In the genomic region with DNA sequence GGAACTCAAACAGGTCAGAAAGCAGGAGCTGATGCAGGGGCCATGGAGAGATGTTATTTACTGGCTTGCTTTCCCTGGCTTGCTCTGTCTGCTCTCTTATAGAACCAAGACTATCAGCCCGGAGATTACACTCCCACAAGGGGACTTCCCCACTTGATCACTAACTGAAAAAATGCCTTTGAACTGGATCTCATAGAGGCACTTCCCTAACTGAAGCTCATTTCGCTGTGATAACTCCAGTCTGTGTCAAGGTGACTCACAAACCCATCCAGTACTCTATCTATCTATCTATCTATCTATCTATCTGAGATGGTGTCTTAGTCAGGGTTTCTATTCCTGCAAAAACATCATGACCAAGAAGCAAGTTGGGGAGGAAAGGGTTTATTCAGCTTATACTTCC, we compare ENCODE assay signal across 26 mouse cellular contexts. TPM values are rescaled to one million over a fixed set of nuclear protein-coding genes. Genes with fewer than 3 reads are reported as not detected.
"Had no signal": no experiment of that assay in that cellular context is flagged by ENCODE, and none has a peak within 500 bp of the region (broad histone marks: within the 10 kb centered on the region; RNA-seq: fewer than 3 reads in every experiment).

No protein-coding gene starts in this region.

- H3K4me1 ChIP-seq: lung, embryonic 15.5 days; midbrain, embryonic 10.5 days; midbrain, embryonic 12.5 days; neural tube, embryonic 12.5 days; stomach, embryonic 15.5 days had no signal

- DNase-seq: lung, adult 2 months; lung, postnatal 14 days; lung, postnatal 36 days; midbrain, embryonic 14.5 days; right cerebral cortex, postnatal 14 days; thymus, adult 2 months; thymus, postnatal 25 days; thymus, postnatal 4 days had no signal

- H3K27ac ChIP-seq: lung, embryonic 15.5 days; macrophage; midbrain, embryonic 10.5 days; midbrain, embryonic 12.5 days; neural tube, embryonic 12.5 days; stomach, embryonic 15.5 days; stomach, postnatal 0 days had no signal

- H3K4me2 ChIP-seq: lung, embryonic 15.5 days; midbrain, embryonic 12.5 days; neural tube, embryonic 12.5 days; stomach, embryonic 15.5 days had no signal

- H3K4me3 ChIP-seq: lung, embryonic 15.5 days; midbrain, embryonic 10.5 days; midbrain, embryonic 12.5 days; myocyte; neural tube, embryonic 12.5 days; stomach, embryonic 15.5 days had no signal

- H3K9ac ChIP-seq: lung, embryonic 15.5 days; midbrain, embryonic 12.5 days; neural tube, embryonic 12.5 days; stomach, embryonic 15.5 days had no signal

- H3K36me3 ChIP-seq: lung, embryonic 15.5 days; midbrain, embryonic 10.5 days; midbrain, embryonic 12.5 days; neural tube, embryonic 12.5 days; stomach, embryonic 15.5 days had no signal

- H3K27me3 ChIP-seq: lung, embryonic 15.5 days; midbrain, embryonic 12.5 days; neural tube, embryonic 12.5 days; stomach, embryonic 15.5 days had no signal

- H3K9me3 ChIP-seq: lung, embryonic 15.5 days; stomach, embryonic 15.5 days had no signal

- ATAC-seq: lung, postnatal 0 days; midbrain, embryonic 16.5 days had no signal

RNA-seq across cellular contexts. Expression of a gene that starts 41.3 kb away (rescaled TPM):
- total RNA-seq: megakaryocyte-erythroid progenitor cell, adult 5-6 weeks had no signal
- polyA plus RNA-seq: lung, adult 2 months; lung, embryonic 15.5 days; macrophage; midbrain, embryonic 10.5 days; midbrain, embryonic 12.5 days; midbrain, embryonic 14.5 days; midbrain, embryonic 16.5 days; myocyte; neural tube, embryonic 12.5 days; neural tube, embryonic 14.5 days; spleen, adult 2 months; stomach, postnatal 0 days; urinary bladder, adult 2 months had no signal

RNA-seq across cellular contexts. Expression of a gene that starts 56.6 kb away (rescaled TPM):
- total RNA-seq: megakaryocyte, adult 5-6 weeks; megakaryocyte-erythroid progenitor cell, adult 5-6 weeks; neutrophil, adult 5-6 weeks had no signal
- polyA plus RNA-seq: liver, embryonic 16.5 days; lung, adult 2 months; lung, embryonic 15.5 days; lung, postnatal 0 days; macrophage; midbrain, embryonic 10.5 days; midbrain, embryonic 12.5 days; midbrain, embryonic 14.5 days; midbrain, embryonic 16.5 days; myocyte; neural tube, embryonic 12.5 days; neural tube, embryonic 14.5 days; spleen, adult 2 months; stomach, embryonic 15.5 days; stomach, postnatal 0 days; testis, adult 2 months; urinary bladder, adult 2 months had no signal
